Mouse (Mus musculus) cerebral cortex, adult 2 months (tissue): ENCODE measurements around the gene Lrfn4.

Source experiments
- WGBS: fragments of 180-500 bp; shearing (Covaris S2); methylation state at CpG from one replicate; pipeline ENCODE4 v1.1.7; 2018; 5-methylcytosine and 5-hydroxymethylcytosine counted together

The Lrfn4 gene

DNA sequence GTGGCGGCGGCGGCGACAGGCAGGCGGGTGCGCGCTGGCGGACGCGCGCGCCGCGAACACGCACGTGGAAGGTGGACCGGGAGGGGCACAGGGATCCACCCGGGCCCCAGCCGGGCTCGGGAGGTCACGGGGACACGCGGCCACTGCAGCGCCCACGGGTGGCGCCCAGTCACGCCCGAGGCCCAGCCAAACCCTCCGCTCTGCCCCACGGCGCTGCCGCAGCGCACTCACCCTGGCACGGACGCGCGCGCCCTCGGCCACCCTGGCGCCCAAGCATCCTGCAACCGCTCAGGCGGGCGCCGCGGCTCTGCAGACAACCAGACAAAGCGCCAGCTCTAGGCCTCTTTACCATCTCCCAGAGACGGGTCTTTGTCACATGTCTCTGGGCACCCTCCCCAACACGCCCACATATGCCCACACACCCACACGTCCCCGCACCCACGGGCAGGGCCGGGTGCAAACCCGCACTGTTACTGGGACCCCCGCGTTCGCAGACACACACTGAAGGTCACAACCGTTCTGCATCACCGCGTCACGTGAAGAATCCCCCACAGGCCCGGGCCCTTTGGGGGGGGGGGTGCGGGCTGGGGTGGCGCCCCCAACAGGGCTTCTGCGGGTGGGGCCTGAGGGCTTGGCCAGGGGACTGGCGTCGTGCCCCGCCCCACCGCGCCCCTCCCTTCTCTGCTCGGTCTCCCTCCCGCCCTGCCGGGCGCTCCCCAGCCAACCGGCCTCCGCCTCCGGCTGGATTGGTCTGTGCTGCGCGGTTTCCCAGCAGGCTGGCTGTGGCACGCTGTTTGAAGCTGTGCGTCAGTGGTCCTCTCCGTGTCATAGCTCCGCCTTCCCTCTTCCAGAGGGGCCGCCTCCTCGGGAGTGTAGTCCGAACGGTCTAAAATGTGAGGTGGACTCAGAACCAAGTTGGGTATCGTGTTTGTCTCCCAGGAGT is at the start of gene Lrfn4:
Gene Lrfn4 (minus strand): TSS at position 517 of the 943 bp plus-strand sequence.
- 1% methylated on average over 84 of the region's 87 CpGs for WGBS

DNA sequence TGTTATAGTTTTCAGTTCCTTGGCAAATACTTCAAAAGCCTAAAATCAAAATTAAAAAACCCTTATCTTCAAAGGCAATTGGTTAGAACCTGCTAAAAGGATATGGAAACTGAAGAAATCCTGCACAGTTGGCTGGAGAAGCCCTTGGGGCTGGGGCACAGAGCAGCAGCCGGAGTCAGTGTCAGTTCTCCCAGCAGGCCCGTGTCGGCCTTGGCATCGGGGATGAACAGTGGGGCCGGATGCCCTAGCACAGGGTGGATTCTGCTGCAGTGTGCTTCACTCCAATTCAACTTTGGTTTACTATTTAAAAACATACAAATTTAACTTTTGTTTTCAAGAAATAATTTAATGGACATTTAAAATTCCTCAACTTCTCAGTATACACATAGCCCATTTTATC is 42.7 kb upstream of the Lrfn4 start:
- 91% methylated on average over 5 of the region's 5 CpGs for WGBS

- WGBS, result 31% methylated on average over 11 of the region's 11 CpGs
These were observed 31.5 kb upstream of the Lrfn4 start for GRCm38 (mm10) chr19:4646917-4647492.

DNA sequence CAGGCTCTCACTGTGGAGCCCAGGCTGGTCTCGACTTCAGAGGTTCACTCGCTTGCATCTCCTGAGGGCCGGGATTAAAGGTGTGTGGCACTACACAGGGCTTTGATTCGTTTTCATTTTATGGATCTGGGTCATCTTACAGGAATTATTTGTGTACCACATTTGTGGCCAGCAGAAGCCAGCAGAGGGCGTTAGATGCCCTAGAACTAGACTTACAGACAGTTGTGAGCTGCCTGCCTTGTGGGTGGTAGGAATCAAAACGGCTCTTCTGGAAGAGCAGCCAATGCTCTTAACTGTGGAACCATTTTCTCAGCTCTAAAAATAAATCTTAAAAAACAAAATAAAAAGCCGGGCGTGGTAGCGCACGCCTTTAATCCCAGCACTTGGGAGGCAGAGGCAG is 28.8 kb upstream of the Lrfn4 start:
- 30% methylated on average over 10 of the region's 10 CpGs for WGBS

- 70% methylated on average over 4 of the region's 4 CpGs for WGBS
These were observed 20.5 kb upstream of the Lrfn4 start for GRCm38 (mm10) chr19:4635986-4636385.

DNA sequence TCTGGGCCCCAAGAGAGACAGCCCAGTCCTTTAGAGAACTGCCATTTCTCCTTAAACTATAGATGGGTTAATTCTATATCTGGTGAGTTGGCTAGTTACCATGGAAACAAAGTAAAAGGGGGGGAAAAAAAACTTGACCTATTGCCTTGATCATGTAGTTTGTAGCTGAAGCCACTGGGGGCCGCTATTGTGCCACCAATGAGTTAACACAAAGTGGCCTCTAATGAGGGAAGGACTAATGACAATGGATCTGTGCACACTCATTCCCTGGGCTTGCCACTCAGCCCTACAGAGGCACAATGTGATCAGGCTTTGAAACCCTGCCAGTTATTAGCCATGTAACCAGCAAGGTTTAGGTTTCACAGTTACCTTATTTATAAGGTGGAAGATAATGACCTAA is 13.4 kb upstream of the Lrfn4 start:
- 3% methylated on average over 1 of the region's 1 CpGs for WGBS

GRCm38 (mm10) chr19:4625829-4626535 is 10.5 kb upstream of the Lrfn4 start:
- under 1% methylated on average over 35 of the region's 35 CpGs for WGBS

- under 1% methylated on average over 64 of the region's 64 CpGs for WGBS
These were observed 9.8 kb upstream of the Lrfn4 start, which contains the start of gene Rce1 for GRCm38 (mm10) chr19:4625179-4625828. Gene Rce1 (minus strand): TSS chr19:4625641.

GRCm38 (mm10) chr19:4624406-4625178 is 9.1 kb upstream of the Lrfn4 start:
- 23% methylated on average over 4 of the region's 4 CpGs for WGBS

- 74% methylated on average over 12 of the region's 12 CpGs for WGBS
These were observed 8.5 kb upstream of the Lrfn4 start for GRCm38 (mm10) chr19:4624006-4624405.

- 90% methylated on average over 9 of the region's 9 CpGs for WGBS
These were observed 8.0 kb upstream of the Lrfn4 start for GRCm38 (mm10) chr19:4623419-4623818.

- WGBS, result 62% methylated on average over 5 of the region's 5 CpGs
These were observed 7.3 kb upstream of the Lrfn4 start for GRCm38 (mm10) chr19:4622780-4623179.

GRCm38 (mm10) chr19:4620721-4621120 is 5.3 kb upstream of the Lrfn4 start:
- WGBS, result 92% methylated on average over 7 of the region's 7 CpGs

DNA sequence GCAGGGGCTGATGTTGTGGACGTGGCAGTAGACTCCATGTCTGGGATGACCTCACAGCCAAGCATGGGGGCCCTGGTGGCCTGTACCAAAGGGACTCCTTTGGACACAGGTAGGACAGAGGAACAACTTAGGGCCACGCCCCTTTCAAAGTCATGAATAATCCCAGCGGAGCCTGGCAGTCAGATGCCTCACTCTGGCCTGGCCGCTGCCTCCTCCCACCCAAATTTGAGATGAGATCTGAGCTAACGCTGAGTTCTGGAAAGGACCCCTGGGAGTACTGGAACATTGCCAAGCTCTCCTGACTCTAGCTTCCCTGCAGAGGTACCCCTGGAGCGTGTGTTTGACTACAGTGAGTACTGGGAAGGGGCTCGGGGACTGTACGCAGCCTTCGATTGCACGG is 4.0 kb upstream of the Lrfn4 start:
- 86% methylated on average over 10 of the region's 10 CpGs for WGBS

DNA sequence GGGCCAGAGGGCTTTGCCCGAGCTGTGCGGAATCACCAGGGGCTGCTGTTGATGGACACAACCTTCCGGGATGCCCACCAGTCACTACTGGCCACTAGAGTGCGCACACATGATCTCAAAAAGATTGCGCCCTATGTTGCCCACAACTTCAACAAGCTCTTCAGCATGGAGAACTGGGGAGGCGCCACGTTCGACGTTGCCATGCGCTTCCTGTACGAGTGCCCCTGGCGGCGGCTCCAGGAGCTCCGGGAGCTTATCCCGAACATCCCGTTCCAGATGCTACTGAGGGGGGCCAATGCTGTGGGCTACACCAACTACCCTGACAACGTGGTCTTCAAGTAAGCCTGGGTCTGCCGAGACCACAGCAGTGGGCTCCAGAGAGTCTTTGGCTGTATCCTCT is 2.7 kb upstream of the Lrfn4 start:
- 38% methylated on average over 18 of the region's 18 CpGs for WGBS

GRCm38 (mm10) chr19:4616546-4616945 is 1.1 kb upstream of the Lrfn4 start:
- 49% methylated on average over 4 of the region's 4 CpGs for WGBS

DNA sequence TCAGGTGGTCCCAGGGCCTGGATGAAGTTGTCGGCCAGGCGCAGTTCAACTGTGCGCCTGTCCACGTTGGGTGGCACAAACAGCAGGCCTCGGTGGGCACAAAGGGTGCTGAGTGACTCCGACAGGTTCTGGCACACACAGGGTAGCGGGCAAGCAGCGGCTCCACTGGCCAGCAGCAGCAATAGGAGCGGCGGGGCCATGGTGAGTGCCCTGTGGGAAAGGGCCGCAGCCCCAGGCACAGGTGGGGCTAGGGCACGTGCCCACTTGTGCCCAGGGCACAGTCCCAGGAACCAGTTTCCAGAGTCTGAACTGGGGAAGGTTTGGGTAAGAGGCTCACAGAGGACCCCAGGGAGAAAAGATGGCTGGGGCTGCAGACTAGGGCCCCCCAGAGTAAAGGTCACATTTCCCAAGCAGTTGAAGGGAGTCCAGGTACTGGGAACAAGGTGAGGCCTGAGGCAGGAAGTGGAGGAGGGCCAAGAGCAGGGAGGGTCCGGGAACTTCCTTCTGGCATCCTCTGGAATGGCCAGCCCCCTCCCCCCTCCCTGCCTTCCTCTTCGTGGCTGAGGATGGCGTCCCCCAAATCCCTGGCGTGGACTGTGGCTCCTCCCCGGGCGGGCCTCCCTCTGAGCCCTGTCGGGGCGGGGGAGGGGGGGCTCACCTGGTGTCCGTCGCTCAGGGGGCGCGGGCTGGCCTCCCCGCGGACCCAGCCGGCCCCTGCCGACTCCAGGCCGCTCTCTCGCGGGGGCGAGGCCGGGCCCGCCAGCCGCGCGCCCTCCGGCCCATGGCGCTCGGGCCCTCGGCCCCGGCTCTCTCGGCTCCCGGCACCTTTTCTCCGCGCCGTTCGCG is 939 bp downstream of the Lrfn4 start:
- WGBS, result 14% methylated on average over 46 of the region's 49 CpGs

- 87% methylated on average over 33 of the region's 33 CpGs for WGBS
These were observed 1.8 kb downstream of the Lrfn4 start for GRCm38 (mm10) chr19:4613464-4614304.
